Mouse (Mus musculus) thymus, adult 2 months (tissue): ENCODE results near the gene Itpkb. TPM values are rescaled to one million over a fixed set of nuclear protein-coding genes. Genes with fewer than 3 reads are reported as not detected.

Source experiments
- DNase-seq: peaks from one replicate; pipeline ENCODE4 v3.0.0; 2021
- H3K27ac ChIP-seq: fragments of 200-500 bp; 2 replicates; pipeline ENCODE4 v1.5.1; 2012; ENCODE audit warnings: low read length, control low read depth; ENCODE audit not compliant: control insufficient read depth, insufficient read depth
- H3K27me3 ChIP-seq: fragments of 200-500 bp; 2 replicates; pipeline ENCODE4 v1.6.1; 2012; ENCODE audit warnings: mild to moderate bottlenecking, low read length, moderate library complexity, mixed read lengths; ENCODE audit not compliant: control insufficient read depth, insufficient read depth
- H3K36me3 ChIP-seq: fragments of 200-500 bp; 2 replicates; pipeline ENCODE4 v1.6.1; 2012; ENCODE audit warnings: mild to moderate bottlenecking, low read length, moderate library complexity; ENCODE audit not compliant: control insufficient read depth, insufficient read depth
- H3K4me1 ChIP-seq: fragments of 200-500 bp; replicated peaks from 2 replicates; pipeline ENCODE4 v1.6.1; 2012; ENCODE audit warnings: low read length; ENCODE audit not compliant: control insufficient read depth, insufficient read depth
- H3K4me3 ChIP-seq: fragments of 200-500 bp; 2 replicates; pipeline ENCODE4 v1.5.1; 2012; ENCODE audit warnings: mild to moderate bottlenecking, low read length, control low read depth, moderate library complexity; ENCODE audit not compliant: control insufficient read depth, insufficient read depth
- CTCF ChIP-seq: fragments of 200-500 bp; IDR thresholded peaks from 2 replicates; pipeline ENCODE4 v1.5.1; 2012; ENCODE audit warnings: mild to moderate bottlenecking, control low read depth, low read length, moderate library complexity, borderline replicate concordance; ENCODE audit not compliant: control insufficient read depth, poor library complexity, insufficient read depth; ENCODE audit errors: extremely low read depth
- POLR2A ChIP-seq: fragments of 200-500 bp; IDR thresholded peaks from 2 replicates; pipeline ENCODE4 v1.6.1; 2012; ENCODE audit warnings: mild to moderate bottlenecking, low read length, control low read depth, moderate library complexity; ENCODE audit not compliant: control insufficient read depth, poor library complexity, insufficient read depth; ENCODE audit errors: extremely low read depth
- WGBS: fragments of 180-500 bp; shearing (Covaris S2); methylation state at CpG from one replicate; pipeline ENCODE4 v1.1.7; 2018; 5-methylcytosine and 5-hydroxymethylcytosine counted together
- polyA plus RNA-seq: library from polyadenylated mRNA; depleted of rRNA; stranded (reverse); fragments of >200 nt; gene quantifications from 2 replicates; pipeline ENCODE4 v1.2.3, GENCODE M21; 2012

The Itpkb gene
- polyA plus RNA-seq, 1 experiment, result 69.0 TPM

- H3K36me3 ChIP-seq, result no peaks in the 10 kb centered on the region
- H3K27me3 ChIP-seq, result no peaks in the 10 kb centered on the region
- no peak for DNase-seq
- H3K27ac ChIP-seq, result no peak overlapping the region
- no peak overlapping the region for H3K4me3 ChIP-seq
- 96% methylated on average over 7 of the region's 7 CpGs for WGBS
- TF ChIP-seq POLR2A (no peak), CTCF (no peak)
- H3K4me1 ChIP-seq, result peaks cover 6% of the 10 kb centered on the region; the same call in 1 of the 2 replicates
Measured at GRCm38 (mm10) chr1:180288872-180289468, 41.3 kb upstream of the Itpkb start.

- Histone ChIP-seq H3K36me3 (no peaks in the 10 kb centered on the region), H3K4me1 (peaks cover 6% of the 10 kb centered on the region; the same call in 1 of the 2 replicates), H3K4me3 (no peak overlapping the region), H3K27ac (no peak overlapping the region), H3K27me3 (no peaks in the 10 kb centered on the region)
- 90% methylated on average over 5 of the region's 5 CpGs for WGBS
- no peak for TF ChIP-seq POLR2A
- TF ChIP-seq CTCF, result no peak
- DNase-seq, result no peak
Measured at GRCm38 (mm10) chr1:180289788-180290187, 40.5 kb upstream of the Itpkb start.

GRCm38 (mm10) chr1:180290358-180290757 lies 39.9 kb upstream of the Itpkb start:
- WGBS, result 95% methylated on average over 4 of the region's 4 CpGs
- TF ChIP-seq POLR2A (no peak), CTCF (no peak)
- peaks cover 6% of the 10 kb centered on the region; the same call in 1 of the 2 replicates for H3K4me1 ChIP-seq
- no peaks in the 10 kb centered on the region for H3K27me3 ChIP-seq
- no peak overlapping the region for H3K27ac ChIP-seq
- DNase-seq, result no peak
- no peak overlapping the region for H3K4me3 ChIP-seq
- no peaks in the 10 kb centered on the region for H3K36me3 ChIP-seq

- peak; percentile 41 for DNase-seq
Measured at GRCm38 (mm10) chr1:180296088-180296487, 34.2 kb upstream of the Itpkb start.

GRCm38 (mm10) chr1:180299697-180300096 lies 30.6 kb upstream of the Itpkb start:
- no peak overlapping the region for H3K27ac ChIP-seq
- TF ChIP-seq CTCF, result no peak
- no peak for TF ChIP-seq POLR2A
- H3K4me3 ChIP-seq, result no peak overlapping the region
- no peaks in the 10 kb centered on the region for H3K36me3 ChIP-seq
- no peaks in the 10 kb centered on the region for H3K27me3 ChIP-seq
- 98% methylated on average over 4 of the region's 4 CpGs for WGBS
- no peak for DNase-seq
- H3K4me1 ChIP-seq, result peaks cover 19% of the 10 kb centered on the region

More at GRCm38 (mm10) chr1:180296088-180296487, 34.2 kb upstream of the Itpkb start:
- Histone ChIP-seq H3K36me3 (no peaks in the 10 kb centered on the region), H3K27ac (peak overlapping the region; percentile 72), H3K4me1 (peaks cover 15% of the 10 kb centered on the region), H3K4me3 (no peak overlapping the region), H3K27me3 (no peaks in the 10 kb centered on the region)
- 22% methylated on average over 9 of the region's 9 CpGs for WGBS
- TF ChIP-seq CTCF (0 out of 2 replicates have a peak, but pooled peaks have one; percentile 15), POLR2A (no peak)

GRCm38 (mm10) chr1:180300292-180300691 lies 30.0 kb upstream of the Itpkb start:
- Histone ChIP-seq H3K27me3 (no peaks in the 10 kb centered on the region), H3K4me1 (peaks cover 21% of the 10 kb centered on the region), H3K27ac (no peak overlapping the region), H3K36me3 (no peaks in the 10 kb centered on the region), H3K4me3 (no peak overlapping the region)
- DNase-seq, result no peak
- TF ChIP-seq POLR2A (no peak), CTCF (no peak)
- WGBS, result 95% methylated on average over 4 of the region's 4 CpGs

- Histone ChIP-seq H3K4me3 (no peak overlapping the region), H3K27me3 (no peaks in the 10 kb centered on the region), H3K4me1 (peaks cover 19% of the 10 kb centered on the region), H3K36me3 (no peaks in the 10 kb centered on the region), H3K27ac (no peak overlapping the region)
- no peak for DNase-seq
- WGBS, result 73% methylated on average over 4 of the region's 4 CpGs
- TF ChIP-seq POLR2A, result no peak
- TF ChIP-seq CTCF, result no peak
Measured at GRCm38 (mm10) chr1:180300997-180301396, 29.3 kb upstream of the Itpkb start.
